11 mouse cellular contexts compared by ENCODE assay signal in the genomic region with DNA sequence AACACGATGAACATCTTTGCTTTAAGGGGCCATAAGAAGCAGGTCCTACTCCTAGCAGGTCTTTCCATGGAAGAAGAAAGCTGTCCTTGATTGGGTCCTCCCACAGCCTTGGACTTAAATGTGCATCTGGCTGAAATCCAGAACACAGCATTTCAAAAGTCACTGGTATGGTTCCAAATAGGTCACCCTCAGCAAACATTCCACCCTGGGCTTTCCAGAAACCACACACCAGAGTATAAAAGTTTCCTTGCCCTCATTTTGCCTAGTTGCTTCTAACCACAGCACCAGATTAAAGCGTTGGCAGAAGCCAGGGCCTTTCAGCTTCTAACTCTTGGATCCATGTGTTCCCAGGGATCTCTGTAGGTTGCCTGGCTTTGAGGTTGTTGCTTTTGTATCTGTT. TPM values are rescaled to one million over a fixed set of nuclear protein-coding genes. Genes with fewer than 3 reads are reported as not detected.
DNase-seq lines count a peak whose midpoint lies in the region; ATAC-seq and TF ChIP-seq lines count a peak whose summit lies in the region.
"Had no signal": no experiment of that assay in that cellular context is flagged by ENCODE, and none has a peak within 500 bp of the region (broad histone marks: within the 10 kb centered on the region; RNA-seq: fewer than 3 reads in every experiment).

No protein-coding gene starts in this region.

- no peaks in the 10 kb centered on the region for H3K27me3 ChIP-seq in heart, embryonic 15.5 days
- H3K27me3 ChIP-seq: forebrain, embryonic 15.5 days; limb, embryonic 13.5 days had no signal

- ATAC-seq in heart, embryonic 15.5 days (replicated peaks; ENCODE audit: insufficient number of reproducible peaks, insufficient read depth, low FRiP score, low read depth): no peak
- ATAC-seq: forebrain, embryonic 15.5 days had no signal

- 63% methylated on average over 2 of the region's 2 CpGs for WGBS in heart, embryonic 15.5 days

- no peaks in the 10 kb centered on the region for H3K9me3 ChIP-seq in heart, embryonic 15.5 days (replicated peaks)
- H3K9me3 ChIP-seq: forebrain, embryonic 15.5 days; limb, embryonic 13.5 days had no signal

- intact Hi-C loops in left cerebral cortex, adult 2 months (cut with DNase I): loop anchor here (5.0 kb wide), 2 partner anchors 126 to 221 kb away; partner anchors contain the start of gene Npas2
- intact Hi-C loops in left cerebral cortex, postnatal 10 days (cut with DNase I): no loop called here

- H3K4me2 ChIP-seq in heart, embryonic 15.5 days: no peak overlapping the region
- H3K4me2 ChIP-seq: forebrain, embryonic 15.5 days; limb, embryonic 13.5 days had no signal

- no peaks in the 10 kb centered on the region for H3K36me3 ChIP-seq in heart, embryonic 15.5 days
- H3K36me3 ChIP-seq: forebrain, embryonic 15.5 days; limb, embryonic 13.5 days had no signal

- TF ChIP-seq CTCF in left cerebral cortex, adult 2 months (IDR thresholded peaks at IDR 0.05): no peak

- H3K9ac ChIP-seq in heart, embryonic 15.5 days: no peak overlapping the region
- H3K9ac ChIP-seq: forebrain, embryonic 15.5 days; limb, embryonic 13.5 days had no signal

- H3K4me1 ChIP-seq in heart, embryonic 15.5 days (replicated peaks): peaks cover 14% of the 10 kb centered on the region

- H3K4me3 ChIP-seq in left cerebral cortex, adult 2 months: no peak overlapping the region
- no peak overlapping the region for H3K4me3 ChIP-seq in heart, embryonic 15.5 days
- H3K4me3 ChIP-seq: forebrain, embryonic 15.5 days; limb, embryonic 13.5 days had no signal

- H3K27ac ChIP-seq in left cerebral cortex, adult 2 months: peak overlapping the region; percentile 83
- peak overlapping the region; percentile 52 for H3K27ac ChIP-seq in heart, embryonic 15.5 days
- H3K27ac ChIP-seq: forebrain, embryonic 15.5 days; limb, embryonic 13.5 days had no signal

- no peak for DNase-seq in left cerebral cortex, adult 2 months (ENCODE audit: extremely low spot score in 1 of 2, low spot score in 2 of 2)
- DNase-seq in left cerebral cortex, postnatal 10 days (ENCODE audit: extremely low spot score in 1 of 2, low spot score in 2 of 2): no peak
- DNase-seq in adrenal gland, postnatal 10 days: peak; percentile 71
- peak; percentile 51 for DNase-seq in lung, postnatal 25 days (ENCODE audit: low spot score)
- no peak for DNase-seq in right cerebral cortex, postnatal 4 days
- no peak for DNase-seq in spleen, adult 12 weeks (ENCODE audit: low spot score)
- DNase-seq: cerebellum, adult 18-20 months; thymus, postnatal 25 days had no signal

RNA-seq across cellular contexts. Expression of gene Rpl31, which starts 49.7 kb away (rescaled TPM):
- 100 to 1,000 TPM; 457 to 494 TPM for total RNA-seq in left cerebral cortex, adult 2 months (2021)
- 100 to 1,000 TPM; 490 to 500 TPM for total RNA-seq in left cerebral cortex, postnatal 10 days (2021)
- 100 to 1,000 TPM; 867 to 928 TPM for total RNA-seq in adrenal gland, postnatal 10 days (2021)
- 288 and 324 TPM in 2 replicates for polyA plus RNA-seq in heart, embryonic 15.5 days (2015; fragmentation: Nextera tagmentation; extraction: Ambion mirVana)

Comparison
In these comparisons a context has a peak if more than half of its experiments do, and no peak if none do; other contexts are left out.
1. DNase-seq: peak in adrenal gland, postnatal 10 days (single experiment) and lung, postnatal 25 days (single experiment); none in left cerebral cortex, adult 2 months (0 of 2), left cerebral cortex, postnatal 10 days (0 of 2), right cerebral cortex, postnatal 4 days (single experiment) and spleen, adult 12 weeks (single experiment).